Mouse (Mus musculus) liver, postnatal 0 days (tissue): ENCODE data around the gene Mmp7.

Experiments used
- CTCF ChIP-seq: sonication (generic); IDR thresholded peaks from 2 replicates; pipeline ENCODE4 v1.5.1; 2016; ENCODE audit warnings: antibody characterized with exemption, low read depth
- EP300 ChIP-seq: IDR thresholded peaks from 2 replicates; pipeline ENCODE4 v1.6.1; 2016; ENCODE audit warnings: antibody characterized with exemption, low read depth, mild to moderate bottlenecking

- TF ChIP-seq CTCF: no peak
- no peak for TF ChIP-seq EP300
Measured at GRCm38 (mm10) chr9:7659469-7660020, 32.3 kb upstream of the Mmp7 start.
